Mouse (Mus musculus) liver, embryonic 15.5 days (tissue): ENCODE measurements around the gene Krtap7-1. TPM values are rescaled to one million over a fixed set of nuclear protein-coding genes. Genes with fewer than 3 reads are reported as not detected.

Experiments
- ATAC-seq: fragments of 200-750 bp; cut with Nextera tagmentation; 2 replicates; pipeline ENCODE4 v1.8.0; 2017; ENCODE audit warnings: moderate number of reproducible peaks, mild to moderate bottlenecking, moderate library complexity; ENCODE audit not compliant: insufficient read depth
- H3K27ac ChIP-seq: fragments of 300-500 bp; sonication (generic); replicated peaks from 2 replicates; pipeline ENCODE4 v1.5.1; 2015; ENCODE audit warnings: mild to moderate bottlenecking, inconsistent platforms
- H3K27me3 ChIP-seq: fragments of 300-500 bp; sonication (generic); 2 replicates; pipeline ENCODE4 v1.6.1; 2015; ENCODE audit warnings: mild to moderate bottlenecking, inconsistent platforms
- H3K36me3 ChIP-seq: fragments of 300-500 bp; sonication (generic); replicated peaks from 2 replicates; pipeline ENCODE4 v1.6.1; 2015; ENCODE audit warnings: moderate library complexity, mild to moderate bottlenecking, inconsistent platforms
- H3K4me1 ChIP-seq: fragments of 300-500 bp; sonication (generic); replicated peaks from 2 replicates; pipeline ENCODE4 v1.6.1; 2015; ENCODE audit warnings: inconsistent platforms
- H3K4me2 ChIP-seq: fragments of 300-500 bp; sonication (generic); 2 replicates; pipeline ENCODE4 v1.6.1; 2015; ENCODE audit warnings: moderate library complexity, mild to moderate bottlenecking, inconsistent platforms
- H3K4me3 ChIP-seq: fragments of 300-500 bp; sonication (generic); replicated peaks from 2 replicates; pipeline ENCODE4 v1.5.1; 2015; ENCODE audit warnings: mild to moderate bottlenecking, inconsistent platforms
- H3K9ac ChIP-seq: fragments of 300-500 bp; sonication (generic); 2 replicates; pipeline ENCODE4 v1.6.1; 2015; ENCODE audit warnings: moderate library complexity, mild to moderate bottlenecking, inconsistent platforms
- H3K9me3 ChIP-seq: fragments of 300-500 bp; sonication (generic); replicated peaks from 2 replicates; pipeline ENCODE4 v1.6.1; 2016; ENCODE audit warnings: inconsistent platforms
- WGBS: fragments of 180-500 bp; shearing (Covaris S2); methylation state at CpG from one replicate; pipeline ENCODE4 v1.1.7; 2015; ENCODE audit warnings: mixed read lengths; ENCODE audit not compliant: insufficient replicate concordance; 5-methylcytosine and 5-hydroxymethylcytosine counted together
- polyA plus RNA-seq: library from polyadenylated mRNA; unstranded; fragments of >200 nt; fragmentation: Nextera tagmentation; extraction: Ambion mirVana; gene quantifications from 2 replicates; pipeline ENCODE4 v1.2.1, GENCODE M21; 2015

Krtap7-1 gene
- polyA plus RNA-seq, 1 experiment from 2014 or later = not detected

GRCm38 (mm10) chr16:89503571-89503970, 4.6 kb downstream of the Krtap7-1 start:
- no peak overlapping the region for H3K27ac ChIP-seq
- H3K9ac ChIP-seq = no peak overlapping the region
- H3K4me2 ChIP-seq = no peak overlapping the region
- ATAC-seq = no peak
- H3K4me1 ChIP-seq = no peaks in the 10 kb centered on the region
- 68% methylated on average over 2 of the region's 2 CpGs for WGBS
- H3K9me3 ChIP-seq = no peaks in the 10 kb centered on the region
- H3K36me3 ChIP-seq = no peaks in the 10 kb centered on the region
- H3K27me3 ChIP-seq = no peaks in the 10 kb centered on the region
- no peak overlapping the region for H3K4me3 ChIP-seq

- H3K9me3 ChIP-seq = no peaks in the 10 kb centered on the region
- no peak overlapping the region for H3K9ac ChIP-seq
- no peaks in the 10 kb centered on the region for H3K36me3 ChIP-seq
- 46% methylated on average over 5 of the region's 5 CpGs for WGBS
- no peak overlapping the region for H3K4me2 ChIP-seq
- no peak overlapping the region for H3K27ac ChIP-seq
- no peak overlapping the region for H3K4me3 ChIP-seq
- no peaks in the 10 kb centered on the region for H3K4me1 ChIP-seq
- ATAC-seq = no peak
- no peaks in the 10 kb centered on the region for H3K27me3 ChIP-seq
Observed at GRCm38 (mm10) chr16:89501870-89502269, 6.3 kb downstream of the Krtap7-1 start.

- Histone ChIP-seq H3K4me2 (no peak overlapping the region), H3K9ac (no peak overlapping the region), H3K4me3 (no peak overlapping the region), H3K27ac (no peak overlapping the region), H3K9me3 (no peaks in the 10 kb centered on the region), H3K4me1 (no peaks in the 10 kb centered on the region), H3K27me3 (no peaks in the 10 kb centered on the region), H3K36me3 (no peaks in the 10 kb centered on the region)
- 67% methylated on average over 5 of the region's 5 CpGs for WGBS
- ATAC-seq = no peak
Observed at GRCm38 (mm10) chr16:89497002-89497401, 11.1 kb downstream of the Krtap7-1 start.

GRCm38 (mm10) chr16:89495394-89496153, 12.5 kb downstream of the Krtap7-1 start:
- H3K27ac ChIP-seq = no peak overlapping the region
- no peaks in the 10 kb centered on the region for H3K4me1 ChIP-seq
- H3K4me2 ChIP-seq = no peak overlapping the region
- no peaks in the 10 kb centered on the region for H3K9me3 ChIP-seq
- no peak overlapping the region for H3K4me3 ChIP-seq
- no peaks in the 10 kb centered on the region for H3K36me3 ChIP-seq
- 68% methylated on average over 7 of the region's 7 CpGs for WGBS
- no peaks in the 10 kb centered on the region for H3K27me3 ChIP-seq
- no peak for ATAC-seq
- H3K9ac ChIP-seq = no peak overlapping the region

- Histone ChIP-seq H3K4me3 (no peak within 1 kb of the TSS), H3K27ac (no peak within 1 kb of the TSS), H3K4me2 (no peak within 1 kb of the TSS), H3K36me3 (no peaks in the 10 kb centered on the region), H3K9me3 (no peaks in the 10 kb centered on the region), H3K27me3 (no peaks in the 10 kb centered on the region), H3K9ac (no peak within 1 kb of the TSS), H3K4me1 (no peaks in the 10 kb centered on the region)
- ATAC-seq = no peak
- WGBS = 56% methylated on average over 7 of the region's 7 CpGs
Observed at GRCm38 (mm10) chr16:89487852-89488251, 20.3 kb downstream of the Krtap7-1 start, which contains the start of gene Krtap8-1. Gene Krtap8-1, minus strand, starts transcription at chr16:89487952.

- ATAC-seq = no peak
- H3K4me3 ChIP-seq = no peak overlapping the region
- WGBS = 71% methylated on average over 12 of the region's 12 CpGs
Observed at GRCm38 (mm10) chr16:89477679-89478314, 30.3 kb downstream of the Krtap7-1 start.

GRCm38 (mm10) chr16:89461189-89461588, 46.9 kb downstream of the Krtap7-1 start:
- Histone ChIP-seq H3K27me3 (no peaks in the 10 kb centered on the region), H3K4me1 (no peaks in the 10 kb centered on the region), H3K36me3 (no peaks in the 10 kb centered on the region), H3K4me2 (no peak overlapping the region), H3K9ac (no peak overlapping the region), H3K27ac (no peak overlapping the region), H3K4me3 (no peak overlapping the region), H3K9me3 (0 out of 2 replicates have a peak, but pooled peaks cover 3% of the 10 kb centered on the region)
- ATAC-seq = no peak
- WGBS = 64% methylated on average over 5 of the region's 5 CpGs

More at GRCm38 (mm10) chr16:89477679-89478314, 30.3 kb downstream of the Krtap7-1 start:
- Histone ChIP-seq H3K27ac (no peak overlapping the region), H3K9me3 (no peaks in the 10 kb centered on the region; the same call in 1 of the 2 replicates), H3K9ac (no peak overlapping the region), H3K4me1 (no peaks in the 10 kb centered on the region), H3K36me3 (no peaks in the 10 kb centered on the region), H3K27me3 (no peaks in the 10 kb centered on the region), H3K4me2 (no peak overlapping the region)

Other genes starting within 250 kb of the Krtap7-1 start
- not detected in 2 replicates for gene Krtap21-1, start 104.5 kb downstream of the Krtap7-1 start, polyA plus RNA-seq
- not detected in 2 replicates for gene Krtap6-2, start 88.2 kb downstream of the Krtap7-1 start, polyA plus RNA-seq
- gene Krtap8-1, start 20.4 kb downstream of the Krtap7-1 start, polyA plus RNA-seq = not detected in 2 replicates
- gene Krtap11-1, start 62.9 kb upstream of the Krtap7-1 start, polyA plus RNA-seq = not detected in 2 replicates